Mouse (Mus musculus) lung, adult 18-20 months (tissue): ENCODE measurements around the gene Gm37419.

Experiments
- DNase-seq, 2 experiments: peaks; one replicate each; pipeline ENCODE4 v3.0.0; 2022; ENCODE audit warnings: mixed read lengths in 2 of 2

Gm37419 gene

GRCm38 (mm10) chr16:23988466-23989208 lies at the start of gene Gm37419, which contains the start of gene Bcl6:
Gm37419 (plus strand) TSS chr16:23988482.
Bcl6 (minus strand) TSS chr16:23988852.
- DNase-seq = peak; percentile 85 to 89

GRCm38 (mm10) chr16:23944801-23945200 lies 43.5 kb upstream of the Gm37419 start:
- no peak for DNase-seq

- DNase-seq = no peak
Measured at GRCm38 (mm10) chr16:23947654-23948053, 40.6 kb upstream of the Gm37419 start.

- no peak for DNase-seq
Measured at GRCm38 (mm10) chr16:23952101-23952727, 36.1 kb upstream of the Gm37419 start.

GRCm38 (mm10) chr16:23953189-23953958 lies 34.9 kb upstream of the Gm37419 start:
- DNase-seq = no peak

- DNase-seq = no peak
Measured at GRCm38 (mm10) chr16:23953959-23954260, 34.4 kb upstream of the Gm37419 start.

GRCm38 (mm10) chr16:23958938-23959337 lies 29.3 kb upstream of the Gm37419 start:
- no peak for DNase-seq

- DNase-seq = peak; percentile 58 to 69
Measured at GRCm38 (mm10) chr16:23962401-23962800, 25.9 kb upstream of the Gm37419 start.

GRCm38 (mm10) chr16:23963896-23964668 lies 24.2 kb upstream of the Gm37419 start:
- DNase-seq = no peak

GRCm38 (mm10) chr16:23964706-23965367 lies 23.4 kb upstream of the Gm37419 start:
- no peak for DNase-seq

GRCm38 (mm10) chr16:23966066-23966465 lies 22.2 kb upstream of the Gm37419 start:
- DNase-seq = no peak

GRCm38 (mm10) chr16:23967301-23967700 lies 21.0 kb upstream of the Gm37419 start:
- DNase-seq = peak; percentile 47 to 62

- DNase-seq = no peak
Measured at GRCm38 (mm10) chr16:23968888-23969287, 19.4 kb upstream of the Gm37419 start.

- no peak for DNase-seq
Measured at GRCm38 (mm10) chr16:23969919-23970318, 18.4 kb upstream of the Gm37419 start.

- no peak for DNase-seq
Measured at GRCm38 (mm10) chr16:23972126-23972740, 16.0 kb upstream of the Gm37419 start.

- no peak for DNase-seq
Measured at GRCm38 (mm10) chr16:23972901-23973300, 15.4 kb upstream of the Gm37419 start.

GRCm38 (mm10) chr16:23973635-23974367 lies 14.5 kb upstream of the Gm37419 start:
- no peak for DNase-seq

- no peak for DNase-seq
Measured at GRCm38 (mm10) chr16:23976196-23976595, 12.1 kb upstream of the Gm37419 start.

GRCm38 (mm10) chr16:23977732-23978131 lies 10.6 kb upstream of the Gm37419 start:
- DNase-seq = peak; percentile 84 to 88

GRCm38 (mm10) chr16:23978495-23978894 lies 9.8 kb upstream of the Gm37419 start:
- no peak for DNase-seq

GRCm38 (mm10) chr16:23979446-23979845 lies 8.8 kb upstream of the Gm37419 start:
- DNase-seq = no peak
